Mouse (Mus musculus) right cerebral cortex, postnatal 25 days (tissue): ENCODE data around the gene Alkbh7.

Experiments used
- DNase-seq: peaks from one replicate; pipeline ENCODE4 v3.0.0; 2022

Alkbh7 gene

GRCm38 (mm10) chr17:56988441-56988840, 8.7 kb upstream of the Alkbh7 start:
- DNase-seq = no peak

- no peak for DNase-seq
Observed at GRCm38 (mm10) chr17:56988921-56989430, 8.2 kb upstream of the Alkbh7 start.

GRCm38 (mm10) chr17:56989467-56990114, 7.5 kb upstream of the Alkbh7 start:
- no peak for DNase-seq

- DNase-seq = peak; percentile 93
Observed at GRCm38 (mm10) chr17:56990115-56990746, 6.9 kb upstream of the Alkbh7 start, which contains the start of gene Clpp. Clpp (plus strand) TSS chr17:56990305.

- no peak for DNase-seq
Observed at GRCm38 (mm10) chr17:56990966-56991365, 6.2 kb upstream of the Alkbh7 start.

GRCm38 (mm10) chr17:56995046-56995445, 2.1 kb upstream of the Alkbh7 start:
- no peak for DNase-seq

- DNase-seq = no peak
Observed at GRCm38 (mm10) chr17:56996506-56996905, 633 bp upstream of the Alkbh7 start.

- DNase-seq = no peak
Observed at GRCm38 (mm10) chr17:56999414-56999813, 2.3 kb downstream of the Alkbh7 start.

GRCm38 (mm10) chr17:56999968-57000609, 3.0 kb downstream of the Alkbh7 start, which contains the start of gene Pspn:
Pspn (minus strand) TSS chr17:57000018.
- DNase-seq = no peak

- no peak for DNase-seq
Observed at GRCm38 (mm10) chr17:57001228-57001627, 4.1 kb downstream of the Alkbh7 start.

GRCm38 (mm10) chr17:57003994-57004393, 6.9 kb downstream of the Alkbh7 start:
- DNase-seq = no peak

- no peak for DNase-seq
Observed at GRCm38 (mm10) chr17:57007137-57007905, 10.2 kb downstream of the Alkbh7 start.

- DNase-seq = no peak
Observed at GRCm38 (mm10) chr17:57010911-57011235, 13.7 kb downstream of the Alkbh7 start.

GRCm38 (mm10) chr17:57011236-57012141, 14.3 kb downstream of the Alkbh7 start, which contains the start of the genes Gtf2f1 and Gm17949:
Gtf2f1 (minus strand) TSS chr17:57011288.
Gm17949 (plus strand) TSS chr17:57011469.
- peak; percentile 94 for DNase-seq

- DNase-seq = no peak
Observed at GRCm38 (mm10) chr17:57012245-57012795, 15.2 kb downstream of the Alkbh7 start.

- no peak for DNase-seq
Observed at GRCm38 (mm10) chr17:57019693-57020092, 22.6 kb downstream of the Alkbh7 start.

GRCm38 (mm10) chr17:57020960-57021359, 23.8 kb downstream of the Alkbh7 start:
- DNase-seq = no peak

- no peak for DNase-seq
Observed at GRCm38 (mm10) chr17:57027471-57027870, 30.3 kb downstream of the Alkbh7 start.

- DNase-seq = no peak
Observed at GRCm38 (mm10) chr17:57029691-57030090, 32.6 kb downstream of the Alkbh7 start.

- DNase-seq = no peak
Observed at GRCm38 (mm10) chr17:57030931-57031660, 34.0 kb downstream of the Alkbh7 start, which contains the start of gene Khsrp. Khsrp (minus strand) TSS chr17:57031522.
